Mouse (Mus musculus): ENCODE data around the gene Prrt1. TPM values are rescaled to one million over a fixed set of nuclear protein-coding genes. Genes with fewer than 3 reads are reported as not detected.

The Prrt1 gene
- polyA plus RNA-seq, 1 experiment from 2014 or later = 10.7 TPM

- WGBS = 95% methylated on average over 3 of the region's 3 CpGs
- Histone ChIP-seq H3K27me3 (replicated peaks) (no peaks in the 10 kb centered on the region), H3K4me3 (no peak overlapping the region), H3K4me2 (no peak overlapping the region), H3K9me3 (no peaks in the 10 kb centered on the region), H3K27ac (no peak overlapping the region), H3K9ac (no peak overlapping the region), H3K36me3 (replicated peaks) (0 out of 2 replicates have a peak, but pooled peaks cover 9% of the 10 kb centered on the region), H3K4me1 (peaks cover 34% of the 10 kb centered on the region)
- ATAC-seq (replicated peaks) = no peak
Observed at GRCm38 (mm10) chr17:34624981-34625380, 4.4 kb upstream of the Prrt1 start.

DNA sequence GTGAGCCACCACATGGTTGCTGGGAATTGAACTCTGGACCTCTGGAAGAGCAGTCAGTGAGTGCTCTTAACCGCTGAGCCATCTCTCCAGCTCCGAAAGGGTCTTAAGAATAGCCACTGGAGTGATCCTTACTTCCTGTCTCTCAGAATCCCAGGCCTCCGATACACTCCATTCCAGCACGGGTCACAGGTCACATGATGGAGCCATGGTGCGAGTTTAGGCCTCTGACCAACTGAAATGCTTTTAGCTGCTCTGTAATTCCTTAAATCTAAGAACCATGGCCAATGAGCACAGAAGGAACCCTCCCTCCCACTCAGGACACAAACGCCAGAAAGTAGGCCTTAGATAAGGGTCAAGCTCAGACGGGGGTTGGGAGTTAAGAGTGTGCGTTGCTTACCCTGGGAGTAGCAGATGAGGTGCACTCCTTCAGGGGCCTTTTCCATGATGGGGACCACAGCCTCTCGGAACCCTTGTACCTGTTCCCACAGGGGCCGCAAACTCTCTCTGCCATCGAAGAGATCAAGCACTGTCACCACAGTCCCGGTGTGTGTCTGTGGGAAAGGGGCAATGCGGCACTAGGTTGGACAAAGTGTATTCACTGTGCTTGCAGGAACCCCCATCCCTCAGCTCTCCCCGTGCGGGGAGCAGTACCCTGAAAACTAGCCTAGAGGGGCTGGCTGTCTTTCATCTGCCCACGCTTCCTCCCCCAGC is 3.1 kb upstream of the Prrt1 start:
- Histone ChIP-seq H3K4me2 (peak overlapping the region; percentile 89), H3K27ac (peak overlapping the region; percentile 95), H3K9me3 (no peaks in the 10 kb centered on the region), H3K36me3 (replicated peaks) (0 out of 2 replicates have a peak, but pooled peaks cover 9% of the 10 kb centered on the region), H3K4me3 (peak overlapping the region; percentile 71), H3K27me3 (replicated peaks) (no peaks in the 10 kb centered on the region; the same call in 1 of the 2 replicates), H3K4me1 (peaks cover 47% of the 10 kb centered on the region), H3K9ac (peak overlapping the region; percentile 63)
- WGBS = 50% methylated on average over 16 of the region's 16 CpGs
- no peak for ATAC-seq (replicated peaks)

DNA sequence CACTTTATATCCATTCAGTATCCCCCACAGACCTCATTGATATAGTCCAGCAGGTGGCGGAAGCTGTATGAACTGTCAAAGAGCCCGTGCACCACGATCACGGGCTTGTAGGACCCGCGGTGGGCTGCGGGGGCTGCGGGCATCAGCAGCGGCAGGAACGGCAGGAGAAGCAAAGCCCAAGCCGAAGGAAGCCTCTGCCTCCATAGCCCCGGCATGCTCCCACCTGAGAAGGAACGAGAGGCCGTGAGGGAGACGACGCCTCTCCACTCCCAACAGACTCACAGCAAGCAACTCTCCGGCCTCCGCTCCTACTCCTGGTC is 2.6 kb upstream of the Prrt1 start:
- peak overlapping the region; percentile 89 for H3K4me2 ChIP-seq
- H3K36me3 ChIP-seq (replicated peaks) = 0 out of 2 replicates have a peak, but pooled peaks cover 9% of the 10 kb centered on the region
- H3K4me3 ChIP-seq = peak overlapping the region; percentile 71
- no peaks in the 10 kb centered on the region for H3K9me3 ChIP-seq
- H3K4me1 ChIP-seq = peaks cover 52% of the 10 kb centered on the region
- under 1% methylated on average over 18 of the region's 18 CpGs for WGBS
- peak overlapping the region; percentile 63 for H3K9ac ChIP-seq
- H3K27ac ChIP-seq = peak overlapping the region; percentile 95
- no peaks in the 10 kb centered on the region; the same call in 1 of the 2 replicates for H3K27me3 ChIP-seq (replicated peaks)
- peak; percentile 35 for ATAC-seq (replicated peaks)

DNA sequence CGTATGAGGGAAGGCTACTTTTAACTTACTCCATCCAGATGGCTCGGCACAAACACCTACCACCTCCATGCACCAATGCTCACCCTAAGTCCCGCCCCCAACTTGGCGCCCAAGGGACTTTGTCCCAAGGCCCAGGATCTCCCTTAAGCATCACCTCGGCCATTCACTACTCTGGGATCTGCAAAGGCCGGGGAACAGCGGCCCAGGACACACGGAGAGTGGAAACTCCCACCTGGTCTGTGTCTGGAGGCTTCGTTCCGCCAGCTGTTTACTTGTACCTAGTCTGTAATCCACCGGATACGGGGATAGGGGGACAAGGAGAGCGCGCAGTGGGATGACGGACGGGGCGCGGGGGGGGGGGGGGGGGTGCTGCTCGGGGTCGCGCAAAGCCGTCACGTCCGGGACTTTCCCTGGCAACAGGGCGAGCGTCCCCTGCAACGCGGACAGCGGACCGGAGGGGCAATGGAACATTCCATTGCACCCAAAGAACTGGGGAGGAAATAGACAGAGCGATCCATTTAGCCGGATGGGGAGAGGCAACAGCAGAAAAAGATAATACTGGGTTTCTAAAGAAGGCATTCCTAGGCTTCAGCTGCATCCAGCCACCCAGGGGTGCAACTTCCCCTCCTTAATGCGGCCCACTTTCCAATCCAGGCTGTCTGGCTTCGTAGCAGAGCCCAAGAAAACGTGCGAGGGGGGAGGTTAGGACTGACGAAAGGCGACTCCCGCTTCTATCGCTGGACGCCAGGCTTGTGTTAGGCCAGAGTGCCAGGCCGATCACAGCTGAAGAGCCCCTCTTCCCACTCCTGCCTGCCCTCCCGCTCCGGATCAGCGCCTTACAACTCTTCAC is 2.0 kb upstream of the Prrt1 start:
- Histone ChIP-seq H3K9me3 (no peaks in the 10 kb centered on the region), H3K36me3 (replicated peaks) (0 out of 2 replicates have a peak, but pooled peaks cover 9% of the 10 kb centered on the region), H3K9ac (peak overlapping the region; percentile 63), H3K27me3 (replicated peaks) (no peaks in the 10 kb centered on the region; the same call in 1 of the 2 replicates), H3K4me1 (peaks cover 58% of the 10 kb centered on the region), H3K4me3 (peak overlapping the region; percentile 71), H3K4me2 (peak overlapping the region; percentile 89), H3K27ac (peak overlapping the region; percentile 95)
- under 1% methylated on average over 43 of the region's 45 CpGs for WGBS
- ATAC-seq (replicated peaks) = peak; percentile 74

- WGBS = 3% methylated on average over 29 of the region's 29 CpGs
- peak; percentile 9; the same call in 1 of the 2 replicates for ATAC-seq (replicated peaks)
Observed at GRCm38 (mm10) chr17:34627943-34628643, 1.2 kb upstream of the Prrt1 start, which contains the start of gene Ppt2. Gene Ppt2 (minus strand): TSS chr17:34628510.

GRCm38 (mm10) chr17:34628644-34628967 is 727 bp upstream of the Prrt1 start:
- peak overlapping the region; percentile 71 for H3K4me3 ChIP-seq
- peak overlapping the region; percentile 95 for H3K27ac ChIP-seq
- peak overlapping the region; percentile 63 for H3K9ac ChIP-seq
- H3K4me1 ChIP-seq = peaks cover 58% of the 10 kb centered on the region
- no peaks in the 10 kb centered on the region for H3K9me3 ChIP-seq
- peak overlapping the region; percentile 89 for H3K4me2 ChIP-seq
- peaks cover 3% of the 10 kb centered on the region; the same call in 1 of the 2 replicates for H3K27me3 ChIP-seq (replicated peaks)
- no peak for ATAC-seq (replicated peaks)
- WGBS = 12% methylated on average over 5 of the region's 5 CpGs
- H3K36me3 ChIP-seq (replicated peaks) = no peaks in the 10 kb centered on the region

More at GRCm38 (mm10) chr17:34627943-34628643, 1.2 kb upstream of the Prrt1 start, which contains the start of gene Ppt2:
- peak within 1 kb of the TSS; percentile 63 for H3K9ac ChIP-seq
- peak within 1 kb of the TSS; percentile 95 for H3K27ac ChIP-seq
- peak within 1 kb of the TSS; percentile 71 for H3K4me3 ChIP-seq
- peaks cover 58% of the 10 kb centered on the region for H3K4me1 ChIP-seq
- H3K9me3 ChIP-seq = no peaks in the 10 kb centered on the region
- H3K36me3 ChIP-seq (replicated peaks) = 0 out of 2 replicates have a peak, but pooled peaks cover 5% of the 10 kb centered on the region
- H3K4me2 ChIP-seq = peak within 1 kb of the TSS; percentile 89
- no peaks in the 10 kb centered on the region; the same call in 1 of the 2 replicates for H3K27me3 ChIP-seq (replicated peaks)

DNA sequence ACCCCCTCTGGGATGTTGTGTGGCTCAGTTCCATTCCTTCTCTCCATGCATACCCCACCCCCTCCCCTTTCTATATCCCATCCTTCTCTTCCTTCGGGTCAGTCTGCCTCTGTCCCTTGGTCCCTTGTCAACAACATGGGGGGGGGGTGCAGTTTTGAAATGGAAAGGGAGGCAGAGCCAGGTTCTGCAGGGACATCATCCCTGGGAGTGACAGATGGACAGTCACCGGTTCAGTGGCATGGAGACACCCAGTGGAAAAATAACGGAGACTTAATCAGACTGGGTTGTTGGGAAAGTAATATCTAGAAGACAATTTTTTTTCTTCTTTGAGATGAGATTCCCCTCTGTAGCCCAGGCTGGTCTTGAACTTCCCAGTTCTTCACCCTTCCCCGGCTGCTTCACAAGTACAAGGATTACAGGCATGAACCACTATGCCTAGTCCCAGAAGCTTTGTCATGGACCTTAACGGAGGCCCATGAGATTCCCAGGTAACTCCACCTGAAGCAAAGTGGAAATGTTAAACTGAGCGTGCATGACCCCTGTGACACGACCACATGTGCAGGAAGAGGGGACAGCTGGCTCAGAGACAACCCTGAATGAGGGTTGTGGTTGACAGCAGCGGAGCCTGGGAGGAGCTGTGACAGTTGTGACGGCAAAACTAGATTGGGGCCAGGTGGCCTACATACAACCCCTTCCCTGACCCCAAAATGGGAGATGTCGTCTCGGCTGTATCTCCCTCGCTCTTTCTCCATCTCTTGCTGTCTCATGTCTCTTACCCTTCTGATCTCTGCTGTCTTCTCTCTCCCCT is 667 bp downstream of the Prrt1 start:
- Histone ChIP-seq H3K9me3 (no peaks in the 10 kb centered on the region), H3K27me3 (replicated peaks) (peaks cover 3% of the 10 kb centered on the region; the same call in 1 of the 2 replicates), H3K4me2 (peak overlapping the region; percentile 89), H3K4me1 (peaks cover 58% of the 10 kb centered on the region), H3K36me3 (replicated peaks) (no peaks in the 10 kb centered on the region), H3K27ac (peak overlapping the region; percentile 95), H3K9ac (peak overlapping the region; percentile 63), H3K4me3 (peak overlapping the region; percentile 71)
- ATAC-seq (replicated peaks) = no peak
- 14% methylated on average over 12 of the region's 12 CpGs for WGBS

DNA sequence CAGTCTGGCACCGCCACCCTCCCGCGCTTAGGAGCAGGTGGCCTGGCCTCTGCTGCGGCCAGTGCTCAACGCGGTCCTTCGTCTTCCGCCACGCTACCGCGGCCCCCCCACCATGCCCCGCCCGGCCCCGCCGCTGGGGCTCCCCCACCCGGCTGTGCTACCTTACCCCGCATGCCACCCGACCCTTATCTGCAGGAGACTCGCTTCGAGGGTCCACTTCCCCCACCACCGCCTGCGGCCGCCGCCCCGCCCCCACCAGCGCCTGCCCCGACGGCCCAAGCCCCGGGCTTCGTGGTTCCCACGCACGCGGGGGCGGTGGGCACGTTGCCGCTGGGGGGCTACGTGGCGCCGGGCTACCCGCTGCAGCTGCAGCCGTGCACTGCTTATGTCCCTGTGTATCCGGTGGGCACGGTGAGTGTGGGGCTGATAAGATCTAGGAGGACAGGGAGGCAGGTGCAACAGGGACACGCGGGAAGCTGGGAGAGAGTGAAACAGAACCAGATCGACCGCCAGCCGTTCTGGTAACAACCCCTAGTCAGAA is 1.5 kb downstream of the Prrt1 start:
- Histone ChIP-seq H3K27ac (no peak overlapping the region; the same call in 1 of the 2 replicates), H3K4me1 (peaks cover 54% of the 10 kb centered on the region), H3K36me3 (replicated peaks) (no peaks in the 10 kb centered on the region), H3K4me2 (peak overlapping the region; percentile 89), H3K4me3 (peak overlapping the region; percentile 71), H3K27me3 (replicated peaks) (peaks cover 3% of the 10 kb centered on the region; the same call in 1 of the 2 replicates), H3K9me3 (no peaks in the 10 kb centered on the region), H3K9ac (peak overlapping the region; percentile 63)
- 2% methylated on average over 47 of the region's 48 CpGs for WGBS
- ATAC-seq (replicated peaks) = no peak

GRCm38 (mm10) chr17:34631647-34632046 is 2.3 kb downstream of the Prrt1 start:
- peak overlapping the region; percentile 63 for H3K9ac ChIP-seq
- no peak for ATAC-seq (replicated peaks)
- no peaks in the 10 kb centered on the region for H3K9me3 ChIP-seq
- peaks cover 47% of the 10 kb centered on the region for H3K4me1 ChIP-seq
- peak overlapping the region; percentile 89 for H3K4me2 ChIP-seq
- H3K27ac ChIP-seq = no peak overlapping the region
- peak overlapping the region; percentile 71 for H3K4me3 ChIP-seq
- no peaks in the 10 kb centered on the region for H3K36me3 ChIP-seq (replicated peaks)
- WGBS = 7% methylated on average over 12 of the region's 12 CpGs
- peaks cover 3% of the 10 kb centered on the region; the same call in 1 of the 2 replicates for H3K27me3 ChIP-seq (replicated peaks)

- ATAC-seq (replicated peaks) = no peak
- Histone ChIP-seq H3K4me1 (peaks cover 47% of the 10 kb centered on the region), H3K36me3 (replicated peaks) (no peaks in the 10 kb centered on the region), H3K9ac (peak overlapping the region; percentile 63), H3K27ac (no peak overlapping the region), H3K4me3 (peak overlapping the region; percentile 71), H3K27me3 (replicated peaks) (peaks cover 3% of the 10 kb centered on the region; the same call in 1 of the 2 replicates), H3K4me2 (peak overlapping the region; percentile 89), H3K9me3 (no peaks in the 10 kb centered on the region)
- WGBS = 1% methylated on average over 26 of the region's 26 CpGs
Observed at GRCm38 (mm10) chr17:34632261-34632691, 2.9 kb downstream of the Prrt1 start.

DNA sequence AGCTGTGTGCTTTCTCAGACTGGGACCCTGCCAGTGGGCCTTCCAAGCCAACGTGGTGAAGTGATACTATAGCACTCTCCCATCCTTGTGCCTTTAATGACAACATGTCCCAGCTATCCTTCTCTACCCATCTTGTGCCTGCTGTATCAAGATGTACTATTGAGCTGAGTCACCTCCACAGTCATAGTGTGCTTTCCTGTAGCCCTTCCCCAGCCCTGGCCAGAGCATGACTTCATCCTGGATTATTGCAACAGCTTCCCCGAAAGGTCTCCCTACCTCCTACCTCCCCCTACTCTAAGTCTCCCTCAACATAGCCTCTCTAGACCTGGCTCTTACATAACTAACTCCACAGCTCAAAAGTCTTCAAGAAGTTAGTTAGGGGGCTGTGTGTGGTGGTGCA is 6.3 kb downstream of the Prrt1 start:
- Histone ChIP-seq H3K27me3 (replicated peaks) (peaks cover 3% of the 10 kb centered on the region; the same call in 1 of the 2 replicates), H3K9ac (no peak overlapping the region), H3K4me1 (peaks cover 17% of the 10 kb centered on the region), H3K9me3 (no peaks in the 10 kb centered on the region), H3K4me2 (no peak overlapping the region), H3K4me3 (no peak overlapping the region), H3K27ac (no peak overlapping the region), H3K36me3 (replicated peaks) (no peaks in the 10 kb centered on the region)
- ATAC-seq (replicated peaks) = no peak
- WGBS = 67% methylated on average over 2 of the region's 2 CpGs

Data from midbrain, embryonic 15.5 days (tissue).